Mouse (Mus musculus): Measurements from ENCODE around the gene Adat3. TPM values are rescaled to one million over a fixed set of nuclear protein-coding genes. Genes with fewer than 3 reads are reported as not detected.

The Adat3 gene
- polyA plus RNA-seq, 1 experiment from 2014 or later = 9.1 TPM

Small RNAs within 50 kb of the gene (microRNA-seq; reads per million reads assigned to microRNA genes)
- not detected for gene Mir6912

Other genes starting within 250 kb of the Adat3 start
- gene Plk5, start 246.4 kb upstream of the Adat3 start, polyA plus RNA-seq (2015; fragmentation: Nextera tagmentation; extraction: Ambion mirVana) = 1.8 and 2.6 TPM in 2 replicates
- 8.9 and 10.4 TPM in 2 replicates for gene Mex3d, start 215.2 kb upstream of the Adat3 start, polyA plus RNA-seq (2015; fragmentation: Nextera tagmentation; extraction: Ambion mirVana)
- 263 and 297 TPM in 2 replicates for gene Mbd3, start 203.3 kb upstream of the Adat3 start, polyA plus RNA-seq (2015; fragmentation: Nextera tagmentation; extraction: Ambion mirVana)
- gene Uqcr11, start 196.1 kb upstream of the Adat3 start, polyA plus RNA-seq (2015; fragmentation: Nextera tagmentation; extraction: Ambion mirVana) = 447 and 479 TPM in 2 replicates
- gene Tcf3, start 169.2 kb upstream of the Adat3 start, polyA plus RNA-seq (2015; fragmentation: Nextera tagmentation; extraction: Ambion mirVana) = 162 and 183 TPM in 2 replicates
- not detected in 2 replicates for gene Onecut3, start 108.0 kb upstream of the Adat3 start, polyA plus RNA-seq (2015; fragmentation: Nextera tagmentation; extraction: Ambion mirVana)
- gene Atp8b3, start 63.8 kb upstream of the Adat3 start, polyA plus RNA-seq (2015; fragmentation: Nextera tagmentation; extraction: Ambion mirVana) = 0.04 and 0.28 TPM in 2 replicates
- 25.9 and 31.3 TPM in 2 replicates for gene Rexo1, start 41.3 kb upstream of the Adat3 start, polyA plus RNA-seq (2015; fragmentation: Nextera tagmentation; extraction: Ambion mirVana)
- gene Klf16, start 25.6 kb upstream of the Adat3 start, polyA plus RNA-seq (2015; fragmentation: Nextera tagmentation; extraction: Ambion mirVana) = 9.5 and 12.0 TPM in 2 replicates
- gene Abhd17a, start 12.5 kb upstream of the Adat3 start, polyA plus RNA-seq (2015; fragmentation: Nextera tagmentation; extraction: Ambion mirVana) = 84.6 and 85.3 TPM in 2 replicates
- 79.6 and 95.1 TPM in 2 replicates for gene Scamp4, start within 50 bp of the Adat3 start, polyA plus RNA-seq (2015; fragmentation: Nextera tagmentation; extraction: Ambion mirVana)
- 4.3 and 4.6 TPM in 2 replicates for gene Gm49322, start 3.1 kb downstream of the Adat3 start, polyA plus RNA-seq (2015; fragmentation: Nextera tagmentation; extraction: Ambion mirVana)
- 131 and 169 TPM in 2 replicates for gene Csnk1g2, start 20.0 kb downstream of the Adat3 start, polyA plus RNA-seq (2015; fragmentation: Nextera tagmentation; extraction: Ambion mirVana)
- 76.8 and 82.4 TPM in 2 replicates for gene Btbd2, start 54.2 kb downstream of the Adat3 start, polyA plus RNA-seq (2015; fragmentation: Nextera tagmentation; extraction: Ambion mirVana)
- 78.3 and 86.3 TPM in 2 replicates for gene Mknk2, start 75.2 kb downstream of the Adat3 start, polyA plus RNA-seq (2015; fragmentation: Nextera tagmentation; extraction: Ambion mirVana)
- 45.8 and 46.3 TPM in 2 replicates for gene Mob3a, start 99.1 kb downstream of the Adat3 start, polyA plus RNA-seq (2015; fragmentation: Nextera tagmentation; extraction: Ambion mirVana)
- gene Izumo4, start 99.3 kb downstream of the Adat3 start, polyA plus RNA-seq (2015; fragmentation: Nextera tagmentation; extraction: Ambion mirVana) = 24.0 and 29.2 TPM in 2 replicates
- 73.3 and 73.5 TPM in 2 replicates for gene Ap3d1, start 139.4 kb downstream of the Adat3 start, polyA plus RNA-seq (2015; fragmentation: Nextera tagmentation; extraction: Ambion mirVana)
- gene Dot1l, start 152.3 kb downstream of the Adat3 start, polyA plus RNA-seq (2015; fragmentation: Nextera tagmentation; extraction: Ambion mirVana) = 17.9 and 18.5 TPM in 2 replicates
- 75.6 and 78.9 TPM in 2 replicates for gene Sf3a2, start 195.3 kb downstream of the Adat3 start, polyA plus RNA-seq (2015; fragmentation: Nextera tagmentation; extraction: Ambion mirVana)
- gene Plekhj1, start 195.7 kb downstream of the Adat3 start, polyA plus RNA-seq (2015; fragmentation: Nextera tagmentation; extraction: Ambion mirVana) = 118 and 125 TPM in 2 replicates
- gene Amh, start 202.4 kb downstream of the Adat3 start, polyA plus RNA-seq (2015; fragmentation: Nextera tagmentation; extraction: Ambion mirVana) = not detected in 2 replicates
- gene Jsrp1, start 210.6 kb downstream of the Adat3 start, polyA plus RNA-seq (2015; fragmentation: Nextera tagmentation; extraction: Ambion mirVana) = 0.76 and 2.2 TPM in 2 replicates
- 1,868 and 1,916 TPM in 2 replicates for gene Oaz1, start 223.8 kb downstream of the Adat3 start, polyA plus RNA-seq (2015; fragmentation: Nextera tagmentation; extraction: Ambion mirVana)
- gene Lingo3, start 241.2 kb downstream of the Adat3 start, polyA plus RNA-seq (2015; fragmentation: Nextera tagmentation; extraction: Ambion mirVana) = 1.9 and 2.0 TPM in 2 replicates